Mouse (Mus musculus): Measurements from ENCODE around the gene Mrm3. TPM values are rescaled to one million over a fixed set of nuclear protein-coding genes. Genes with fewer than 3 reads are reported as not detected.
A peak's percentile ranks its signal among the peaks of the same experiment; 100 is the strongest.

Mrm3 gene
- polyA plus RNA-seq, 1 experiment from 2014 or later: 11.9 TPM

DNA sequence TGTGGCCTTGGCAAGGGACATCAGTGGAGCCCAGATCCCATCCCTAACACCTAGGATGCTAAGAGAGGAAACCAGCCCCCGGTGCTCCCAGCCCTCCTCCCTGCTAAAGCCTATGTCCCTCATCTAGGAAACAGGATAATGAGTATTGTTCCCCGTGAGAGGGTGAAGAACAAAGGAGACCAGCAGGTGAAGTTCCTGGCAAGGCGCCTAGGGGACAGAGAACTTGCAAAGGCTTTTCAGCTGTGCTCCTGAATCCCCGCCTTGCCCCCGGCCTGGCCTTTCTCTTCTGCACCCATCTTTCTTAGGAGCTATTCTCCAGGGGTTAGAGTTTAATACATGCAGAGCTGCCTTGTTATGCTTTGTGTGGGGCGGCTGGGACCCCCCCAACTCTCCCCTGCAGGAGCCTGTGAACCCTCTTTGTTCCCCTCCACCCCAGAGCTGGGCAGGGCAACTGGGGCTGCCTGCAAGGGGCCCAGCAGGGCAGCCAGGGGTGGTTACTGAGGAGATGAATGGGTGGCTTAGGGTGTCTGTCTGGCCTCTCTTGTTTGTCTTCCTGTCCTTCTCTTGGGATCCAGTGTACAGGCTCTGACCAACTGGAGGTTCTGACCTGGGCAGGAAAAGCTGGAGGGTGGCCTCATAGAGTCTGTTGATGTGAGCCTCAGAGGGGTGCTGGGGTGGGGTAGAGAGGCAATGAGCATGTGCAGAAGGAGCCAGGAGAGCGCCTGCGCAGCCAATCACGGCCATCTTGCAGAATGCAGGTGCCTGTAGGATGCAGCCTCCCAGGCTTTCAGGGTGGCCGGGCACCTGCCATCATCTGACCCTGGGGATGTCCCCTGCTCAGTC is 16.9 kb downstream of the Mrm3 start:
- no peaks in the 10 kb centered on the region for H3K4me1 ChIP-seq (ENCODE audit: control insufficient read depth, low read depth, low read length)
- no peaks in the 10 kb centered on the region for H3K36me3 ChIP-seq (ENCODE audit: control insufficient read depth, insufficient read depth)
- H3K27ac ChIP-seq (ENCODE audit: low read length): no peak overlapping the region
- ATAC-seq (ENCODE audit: low read depth): no peak
- H3K9ac ChIP-seq (ENCODE audit: low read depth, low read length): no peak overlapping the region
- H3K4me3 ChIP-seq (ENCODE audit: low read depth, low read length): no peak overlapping the region
- H3K9me3 ChIP-seq (replicated peaks; ENCODE audit: control insufficient read depth, low read length): no peaks in the 10 kb centered on the region
- H3K4me2 ChIP-seq (ENCODE audit: low read depth, low read length): no peak overlapping the region
- no peaks in the 10 kb centered on the region for H3K27me3 ChIP-seq (ENCODE audit: control insufficient read depth, insufficient read depth, low read depth, low read length)
- 65% methylated on average over 10 of the region's 10 CpGs for WGBS (ENCODE audit: insufficient replicate concordance)

DNA sequence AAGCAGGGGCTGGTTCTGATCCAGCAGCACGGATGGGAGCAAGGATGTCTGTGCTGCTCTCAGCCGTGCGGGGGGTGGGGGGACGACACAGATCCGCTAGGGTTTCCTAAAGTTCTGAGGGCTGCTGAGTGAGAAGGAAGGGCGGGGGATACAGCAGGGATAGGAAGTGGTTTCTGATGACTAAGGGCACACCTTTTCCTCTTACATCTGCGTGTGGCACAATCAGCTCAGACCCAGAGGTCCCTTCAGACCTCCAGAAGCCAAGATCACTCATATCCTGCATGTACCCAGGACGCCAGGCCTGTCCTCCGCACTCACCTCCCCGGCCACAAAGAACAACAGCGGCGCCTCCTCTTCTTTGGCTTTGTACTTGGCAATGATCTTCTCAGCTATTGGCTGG is 17.7 kb downstream of the Mrm3 start:
- no peaks in the 10 kb centered on the region for H3K4me1 ChIP-seq (ENCODE audit: control insufficient read depth, low read depth, low read length)
- 25% methylated on average over 12 of the region's 12 CpGs for WGBS (ENCODE audit: insufficient replicate concordance)
- no peak overlapping the region for H3K4me2 ChIP-seq (ENCODE audit: low read depth, low read length)
- ATAC-seq (ENCODE audit: low read depth): peak; percentile 24; the same call in 1 of the 2 replicates
- no peak overlapping the region for H3K4me3 ChIP-seq (ENCODE audit: low read depth, low read length)
- no peaks in the 10 kb centered on the region for H3K9me3 ChIP-seq (replicated peaks; ENCODE audit: control insufficient read depth, low read length)
- H3K9ac ChIP-seq (ENCODE audit: low read depth, low read length): no peak overlapping the region
- peak overlapping the region; percentile 41; the same call in 1 of the 2 replicates for H3K27ac ChIP-seq (ENCODE audit: low read length)
- H3K27me3 ChIP-seq (ENCODE audit: control insufficient read depth, insufficient read depth, low read depth, low read length): no peaks in the 10 kb centered on the region
- no peaks in the 10 kb centered on the region for H3K36me3 ChIP-seq (ENCODE audit: control insufficient read depth, insufficient read depth)

DNA sequence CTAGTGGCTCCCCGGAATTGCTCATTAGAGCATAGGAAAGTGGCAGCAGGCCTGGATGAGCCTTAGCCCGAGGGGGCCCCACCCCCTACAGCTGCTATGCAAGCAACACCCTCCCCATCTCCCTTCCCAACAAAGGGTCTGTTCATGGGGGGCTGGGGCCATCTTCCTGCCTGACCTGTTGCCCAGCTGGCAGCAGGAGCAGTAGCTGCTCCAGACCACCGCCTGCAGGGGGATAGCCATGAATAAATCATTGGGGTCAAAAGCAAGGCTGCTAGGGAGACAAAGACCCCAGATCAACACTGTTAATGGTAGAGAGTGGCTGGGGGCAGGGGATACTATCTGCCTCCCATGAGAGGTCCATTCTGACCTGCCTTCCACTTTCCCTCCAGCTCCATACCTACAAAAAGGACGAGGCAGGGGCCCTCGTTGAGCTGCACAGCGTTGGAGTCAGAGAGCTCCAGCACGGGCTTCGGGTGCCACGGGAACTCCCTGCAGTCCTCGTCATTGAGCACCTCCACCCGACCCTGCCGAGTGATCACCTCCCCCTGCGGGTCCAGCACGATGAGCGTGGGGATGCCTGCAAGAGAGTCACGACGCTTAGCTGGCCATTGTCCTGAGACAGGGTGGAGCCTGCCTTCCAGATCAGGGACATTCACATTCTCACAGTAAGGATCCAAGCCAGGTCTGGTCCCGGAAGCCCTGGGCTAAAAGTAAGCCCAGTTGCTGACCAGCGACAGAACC is 19.3 kb downstream of the Mrm3 start:
- H3K4me3 ChIP-seq (ENCODE audit: low read depth, low read length): no peak overlapping the region
- no peaks in the 10 kb centered on the region for H3K9me3 ChIP-seq (replicated peaks; ENCODE audit: control insufficient read depth, low read length)
- no peaks in the 10 kb centered on the region for H3K27me3 ChIP-seq (ENCODE audit: control insufficient read depth, insufficient read depth, low read depth, low read length)
- H3K36me3 ChIP-seq (ENCODE audit: control insufficient read depth, insufficient read depth): no peaks in the 10 kb centered on the region
- no peak overlapping the region for H3K9ac ChIP-seq (ENCODE audit: low read depth, low read length)
- no peak for ATAC-seq (ENCODE audit: low read depth)
- no peaks in the 10 kb centered on the region for H3K4me1 ChIP-seq (ENCODE audit: control insufficient read depth, low read depth, low read length)
- WGBS (ENCODE audit: insufficient replicate concordance): 53% methylated on average over 19 of the region's 19 CpGs
- H3K27ac ChIP-seq (ENCODE audit: low read length): no peak overlapping the region
- no peak overlapping the region for H3K4me2 ChIP-seq (ENCODE audit: low read depth, low read length)

DNA sequence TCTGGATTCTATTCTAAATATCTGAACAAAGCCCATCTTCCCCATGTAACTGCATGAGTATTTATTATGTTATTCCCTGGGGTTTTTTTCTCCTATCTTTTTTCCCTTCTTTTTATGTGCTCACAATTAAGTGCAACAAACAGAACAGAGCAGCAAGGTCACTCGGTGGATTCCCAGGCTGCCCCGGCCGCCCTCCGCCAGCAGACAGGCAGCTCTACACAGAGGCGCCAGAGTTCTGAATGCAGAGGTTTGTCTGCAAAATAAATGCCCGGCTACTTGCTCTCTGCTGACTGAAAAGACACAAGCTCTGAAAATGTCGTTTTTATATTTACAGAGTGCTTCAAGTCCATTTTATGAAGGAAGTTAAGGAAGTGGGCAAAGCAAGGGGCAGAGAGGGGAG is 24.0 kb downstream of the Mrm3 start:
- Histone ChIP-seq H3K9me3 (replicated peaks; ENCODE audit: control insufficient read depth, low read length) (no peaks in the 10 kb centered on the region), H3K36me3 (ENCODE audit: control insufficient read depth, insufficient read depth) (no peaks in the 10 kb centered on the region), H3K4me1 (ENCODE audit: control insufficient read depth, low read depth, low read length) (no peaks in the 10 kb centered on the region), H3K27ac (ENCODE audit: low read length) (0 out of 2 replicates have a peak overlapping the region, but pooled peaks have one; percentile 25), H3K27me3 (ENCODE audit: control insufficient read depth, insufficient read depth, low read depth, low read length) (no peaks in the 10 kb centered on the region), H3K9ac (ENCODE audit: low read depth, low read length) (no peak overlapping the region), H3K4me2 (ENCODE audit: low read depth, low read length) (no peak overlapping the region), H3K4me3 (ENCODE audit: low read depth, low read length) (no peak overlapping the region)
- WGBS (ENCODE audit: insufficient replicate concordance): 63% methylated on average over 7 of the region's 7 CpGs
- no peak for ATAC-seq (ENCODE audit: low read depth)

DNA sequence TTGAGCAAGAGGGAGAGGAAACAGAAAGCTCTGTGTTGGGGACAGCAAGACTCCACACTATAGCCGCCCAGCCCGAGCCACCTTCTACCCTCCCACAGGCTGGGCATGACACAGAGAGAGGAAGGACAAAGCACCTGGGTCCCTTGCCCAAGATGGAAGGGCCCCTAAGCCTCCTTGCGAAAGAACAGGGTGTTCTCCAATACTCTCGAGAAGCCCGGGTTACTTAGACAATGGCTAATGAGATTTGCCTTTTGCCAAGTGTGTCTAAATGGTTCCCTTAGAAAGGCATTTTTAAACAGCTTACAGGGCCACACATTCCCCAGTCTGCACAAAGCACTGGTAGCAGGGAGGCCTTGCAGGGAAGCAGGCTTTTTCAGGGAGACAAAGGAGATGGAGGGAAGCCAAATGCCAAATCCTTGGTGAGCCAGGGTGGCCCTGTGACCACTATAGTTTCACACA is 24.5 kb downstream of the Mrm3 start:
- ATAC-seq (ENCODE audit: low read depth): no peak
- Histone ChIP-seq H3K27me3 (ENCODE audit: control insufficient read depth, insufficient read depth, low read depth, low read length) (no peaks in the 10 kb centered on the region), H3K9ac (ENCODE audit: low read depth, low read length) (no peak overlapping the region), H3K4me3 (ENCODE audit: low read depth, low read length) (no peak overlapping the region), H3K4me2 (ENCODE audit: low read depth, low read length) (no peak overlapping the region), H3K27ac (ENCODE audit: low read length) (0 out of 2 replicates have a peak overlapping the region, but pooled peaks have one; percentile 16), H3K4me1 (ENCODE audit: control insufficient read depth, low read depth, low read length) (no peaks in the 10 kb centered on the region), H3K9me3 (replicated peaks; ENCODE audit: control insufficient read depth, low read length) (no peaks in the 10 kb centered on the region), H3K36me3 (ENCODE audit: control insufficient read depth, insufficient read depth) (no peaks in the 10 kb centered on the region)
- WGBS (ENCODE audit: insufficient replicate concordance): 49% methylated on average over 5 of the region's 5 CpGs

DNA sequence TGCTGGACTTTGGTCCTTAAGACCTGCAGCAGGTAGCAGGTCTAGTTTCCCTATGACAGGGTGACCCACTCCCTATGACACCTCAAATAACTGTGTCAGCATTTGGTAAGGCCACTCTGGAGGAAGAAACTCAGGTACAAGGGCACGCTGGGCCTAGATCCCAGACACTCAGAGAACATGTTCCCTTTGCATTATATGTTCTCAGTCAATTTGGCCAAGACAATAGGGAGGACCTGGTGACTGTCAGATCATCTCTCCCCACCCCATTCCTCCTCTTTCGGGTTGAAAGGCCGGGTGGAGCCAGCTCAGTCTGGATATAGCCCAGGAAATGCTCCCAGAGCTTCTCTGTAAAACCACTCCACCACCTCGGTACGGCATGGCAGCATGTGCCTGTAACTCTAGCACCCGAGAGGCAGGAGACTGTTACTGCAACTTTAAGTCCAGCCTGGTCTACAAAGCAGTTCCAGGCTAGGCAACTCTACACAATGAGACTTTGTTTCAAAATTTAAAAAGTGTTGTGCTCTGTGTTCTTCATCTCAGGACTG is 25.1 kb downstream of the Mrm3 start:
- Histone ChIP-seq H3K9me3 (replicated peaks; ENCODE audit: control insufficient read depth, low read length) (no peaks in the 10 kb centered on the region), H3K36me3 (ENCODE audit: control insufficient read depth, insufficient read depth) (no peaks in the 10 kb centered on the region), H3K27me3 (ENCODE audit: control insufficient read depth, insufficient read depth, low read depth, low read length) (no peaks in the 10 kb centered on the region), H3K4me2 (ENCODE audit: low read depth, low read length) (no peak overlapping the region), H3K4me3 (ENCODE audit: low read depth, low read length) (no peak overlapping the region), H3K9ac (ENCODE audit: low read depth, low read length) (no peak overlapping the region), H3K4me1 (ENCODE audit: control insufficient read depth, low read depth, low read length) (no peaks in the 10 kb centered on the region), H3K27ac (ENCODE audit: low read length) (no peak overlapping the region)
- no peak for ATAC-seq (ENCODE audit: low read depth)
- WGBS (ENCODE audit: insufficient replicate concordance): 61% methylated on average over 6 of the region's 6 CpGs

DNA sequence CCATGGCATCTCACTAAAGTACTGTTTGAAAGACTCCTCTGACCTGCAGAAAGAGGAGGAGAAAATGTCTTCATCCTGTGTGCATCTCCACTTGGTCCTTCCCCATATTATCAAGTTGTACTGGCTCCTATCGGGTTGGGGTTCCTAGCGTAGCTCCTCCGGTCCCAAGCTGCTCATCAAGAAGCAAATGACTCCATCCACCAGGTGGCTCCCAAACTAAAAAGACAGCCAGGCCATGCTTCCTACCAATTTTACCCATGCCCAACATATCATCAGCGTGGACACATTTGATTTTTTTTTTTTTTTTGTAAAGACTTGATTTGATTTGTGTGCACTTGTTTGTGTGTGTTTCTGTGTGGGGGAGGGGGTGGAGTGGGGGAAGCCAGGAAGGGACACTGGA is 28.9 kb downstream of the Mrm3 start:
- no peak overlapping the region for H3K27ac ChIP-seq (ENCODE audit: low read length)
- no peak for ATAC-seq (ENCODE audit: low read depth)
- no peak overlapping the region for H3K4me3 ChIP-seq (ENCODE audit: low read depth, low read length)
- H3K9ac ChIP-seq (ENCODE audit: low read depth, low read length): no peak overlapping the region
- no peaks in the 10 kb centered on the region for H3K9me3 ChIP-seq (replicated peaks; ENCODE audit: control insufficient read depth, low read length)
- 67% methylated on average over 4 of the region's 4 CpGs for WGBS (ENCODE audit: insufficient replicate concordance)
- H3K4me2 ChIP-seq (ENCODE audit: low read depth, low read length): no peak overlapping the region
- H3K36me3 ChIP-seq (ENCODE audit: control insufficient read depth, insufficient read depth): no peaks in the 10 kb centered on the region
- H3K27me3 ChIP-seq (ENCODE audit: control insufficient read depth, insufficient read depth, low read depth, low read length): no peaks in the 10 kb centered on the region
- no peaks in the 10 kb centered on the region for H3K4me1 ChIP-seq (ENCODE audit: control insufficient read depth, low read depth, low read length)

DNA sequence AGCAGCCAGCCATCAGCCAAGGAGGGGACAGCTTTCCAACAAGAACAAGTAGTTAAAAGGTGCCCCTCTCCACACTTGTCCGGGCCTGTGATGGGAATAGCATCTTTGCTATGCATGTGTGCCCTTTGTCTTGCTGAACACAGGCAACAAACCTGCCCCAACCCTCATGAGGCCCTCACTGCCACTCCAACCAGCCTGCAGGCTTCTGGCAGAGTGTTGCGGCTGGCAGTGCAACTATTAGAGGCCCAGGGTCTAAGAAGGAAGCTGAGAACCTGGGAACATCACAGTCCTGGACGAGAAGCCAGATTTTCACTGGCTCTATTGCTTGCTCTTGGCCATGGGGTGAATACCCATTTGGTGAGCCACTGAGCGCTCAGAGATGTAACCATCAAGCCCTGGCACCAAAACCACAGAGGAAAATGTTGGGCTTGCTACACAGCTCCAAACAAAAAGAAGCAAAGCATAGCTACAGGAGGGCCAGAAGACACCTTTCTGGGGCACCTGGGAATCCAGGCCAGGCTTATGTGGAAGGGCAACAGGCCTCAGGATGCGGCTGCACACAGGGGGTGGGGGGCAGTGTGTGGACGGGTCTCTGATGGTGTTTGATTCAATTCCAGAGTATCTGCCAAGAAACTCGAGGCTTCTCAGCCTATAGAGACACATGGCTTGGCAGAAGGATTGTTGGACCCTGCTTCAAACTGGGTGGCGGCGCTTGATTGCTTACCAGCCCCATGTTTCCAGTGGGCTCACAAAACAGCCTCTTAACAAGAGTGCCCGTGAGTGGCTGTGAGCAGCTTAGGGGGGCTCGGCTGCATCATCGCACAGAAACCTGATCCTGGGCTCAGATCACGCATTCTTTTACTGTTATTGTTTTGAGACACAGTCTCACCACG is 35.7 kb downstream of the Mrm3 start:
- WGBS (ENCODE audit: insufficient replicate concordance): 59% methylated on average over 14 of the region's 14 CpGs
- Histone ChIP-seq H3K27me3 (ENCODE audit: control insufficient read depth, insufficient read depth, low read depth, low read length) (no peaks in the 10 kb centered on the region), H3K9ac (ENCODE audit: low read depth, low read length) (no peak overlapping the region)

More for the DNA sequence above, 35.7 kb downstream of the Mrm3 start:
- no peak overlapping the region for H3K27ac ChIP-seq (ENCODE audit: low read length)
- no peaks in the 10 kb centered on the region for H3K4me1 ChIP-seq (ENCODE audit: control insufficient read depth, low read depth, low read length)
- no peak overlapping the region for H3K4me2 ChIP-seq (ENCODE audit: low read depth, low read length)
- H3K4me3 ChIP-seq (ENCODE audit: low read depth, low read length): no peak overlapping the region
- no peak for ATAC-seq (ENCODE audit: low read depth)
- no peaks in the 10 kb centered on the region for H3K9me3 ChIP-seq (replicated peaks; ENCODE audit: control insufficient read depth, low read length)
- no peaks in the 10 kb centered on the region for H3K36me3 ChIP-seq (ENCODE audit: control insufficient read depth, insufficient read depth)

Data from liver, embryonic 16.5 days (tissue).